Mouse (Mus musculus) G1E-ER4 (cell line): ENCODE results near the gene Utrn. TPM values are rescaled to one million over a fixed set of nuclear protein-coding genes. Genes with fewer than 3 reads are reported as not detected.

Experiments used
- GATA1 ChIP-seq: IDR thresholded peaks from one replicate; pipeline ENCODE4 v1.8.0; 2012; ENCODE audit warnings: low read length, inconsistent platforms
- polyA plus RNA-seq: library from polyadenylated mRNA; stranded (reverse); fragments of >175 nt; gene quantifications from 2 replicates; pipeline ENCODE4 v1.2.3, GENCODE M21; 2012

Gene Utrn
- polyA plus RNA-seq, 1 experiment = 5.9 TPM

GRCm38 (mm10) chr10:12574760-12575159 is 294.4 kb downstream of the Utrn start:
- TF ChIP-seq GATA1 = no peak

DNA sequence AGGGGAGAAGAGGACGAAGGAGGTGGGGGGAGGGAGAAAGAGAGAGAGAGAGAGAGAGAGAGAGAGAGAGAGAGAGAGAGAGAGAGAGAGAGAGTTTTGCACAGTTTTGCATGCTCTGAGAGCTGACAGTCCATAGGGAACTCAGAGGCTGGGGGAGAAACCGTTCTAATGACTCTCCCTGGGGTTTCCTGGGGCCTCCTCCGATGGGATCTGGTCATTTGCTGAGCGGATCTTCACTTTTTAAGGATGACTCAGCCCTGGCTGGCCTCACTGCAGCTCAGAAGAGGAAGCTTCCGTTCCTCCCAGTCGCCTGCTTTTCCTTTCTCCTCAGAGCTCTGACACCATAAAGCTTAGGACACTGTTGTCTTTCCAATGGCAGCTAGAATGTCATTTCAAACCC is 295.6 kb downstream of the Utrn start:
- no peak for TF ChIP-seq GATA1

- no peak for TF ChIP-seq GATA1
These were observed 296.4 kb downstream of the Utrn start for GRCm38 (mm10) chr10:12572759-12573158.

DNA sequence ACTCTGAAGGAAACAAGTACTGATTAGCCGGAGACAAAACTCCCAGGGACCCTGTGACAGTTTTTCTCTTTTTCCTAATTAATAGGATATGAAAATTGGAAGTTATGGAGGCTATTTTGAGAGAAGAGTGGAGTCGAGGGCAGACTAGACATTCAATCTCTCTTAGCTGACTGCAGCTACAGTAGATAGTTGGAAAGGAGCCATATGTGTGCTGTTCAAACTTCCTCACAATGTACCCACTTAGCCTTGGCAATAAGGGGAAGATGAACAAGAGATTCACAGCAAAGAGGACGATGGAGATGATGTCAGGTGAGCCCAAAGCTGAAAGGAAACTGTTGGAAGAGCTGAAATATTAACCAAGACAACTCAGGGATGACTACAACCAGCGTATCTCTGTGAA is 304.7 kb downstream of the Utrn start:
- TF ChIP-seq GATA1 = no peak

DNA sequence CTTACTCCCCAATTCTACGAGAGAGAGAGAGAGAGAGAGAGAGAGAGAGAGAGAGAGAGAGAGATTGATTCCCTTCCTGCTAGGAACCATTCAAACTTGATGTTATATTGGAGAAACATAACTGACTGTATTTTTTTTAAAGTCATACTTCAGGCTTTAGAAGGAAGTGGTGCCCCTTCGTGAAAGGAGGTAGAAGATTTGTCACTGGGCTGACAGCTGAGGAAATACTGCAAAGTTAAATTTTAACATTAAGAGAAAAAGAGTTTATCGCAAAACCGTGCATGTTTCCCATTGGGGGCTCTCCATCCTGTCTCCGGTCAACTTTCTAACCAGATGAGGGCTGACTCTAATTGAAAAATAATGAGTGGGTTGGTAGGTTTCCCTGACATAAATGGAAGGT is 310.4 kb downstream of the Utrn start:
- TF ChIP-seq GATA1 = no peak

DNA sequence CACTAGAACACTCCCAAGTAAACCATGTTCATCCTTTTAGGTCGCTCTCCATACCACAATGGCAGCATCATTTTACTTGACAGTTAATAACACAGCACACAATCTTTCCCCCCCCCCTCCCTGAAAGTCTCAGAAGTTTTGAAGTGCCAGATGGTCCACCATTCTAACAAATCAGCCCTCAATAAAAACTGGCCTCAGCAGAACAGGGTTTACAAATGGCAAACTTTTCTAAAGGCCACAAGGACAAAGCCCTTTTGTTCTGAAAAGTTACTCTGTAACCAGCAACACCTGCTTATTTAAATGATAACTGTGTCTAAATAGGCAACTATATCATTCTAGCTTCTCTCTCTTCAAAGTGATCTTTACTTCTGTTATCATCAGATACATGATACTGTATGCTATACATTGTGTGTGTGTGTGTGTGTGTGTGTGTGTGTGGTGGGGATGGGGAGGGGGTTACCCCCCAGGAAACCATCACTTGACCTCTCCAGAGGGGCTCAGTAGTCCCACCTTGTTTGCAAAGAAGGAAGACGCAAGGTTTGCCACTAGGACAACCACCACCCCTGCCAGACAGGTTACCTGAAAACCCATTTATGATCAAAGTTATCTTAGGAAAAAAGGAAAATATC is 315.0 kb downstream of the Utrn start:
- TF ChIP-seq GATA1 = no peak

DNA sequence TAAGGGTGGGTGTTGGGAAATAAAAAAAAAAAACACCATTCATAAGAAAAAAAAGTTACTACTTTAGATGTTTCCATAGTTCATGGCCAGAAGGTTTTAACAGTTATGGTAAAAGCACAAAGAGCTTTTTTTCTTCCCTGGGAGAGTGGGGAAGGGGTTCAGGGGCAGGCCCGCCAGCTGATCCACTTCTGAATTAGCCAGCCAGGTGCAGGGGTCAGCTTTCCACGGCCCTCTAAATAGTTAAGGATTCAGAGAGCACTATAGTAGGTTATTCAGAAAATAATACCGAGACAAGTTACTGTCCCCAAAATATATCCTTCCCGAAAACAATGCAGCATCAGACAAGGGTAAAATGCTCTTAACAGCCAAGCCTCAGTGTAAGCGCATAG is 316.3 kb downstream of the Utrn start:
- no peak for TF ChIP-seq GATA1

- TF ChIP-seq GATA1 = no peak
These were observed 316.8 kb downstream of the Utrn start for GRCm38 (mm10) chr10:12552196-12552889.

DNA sequence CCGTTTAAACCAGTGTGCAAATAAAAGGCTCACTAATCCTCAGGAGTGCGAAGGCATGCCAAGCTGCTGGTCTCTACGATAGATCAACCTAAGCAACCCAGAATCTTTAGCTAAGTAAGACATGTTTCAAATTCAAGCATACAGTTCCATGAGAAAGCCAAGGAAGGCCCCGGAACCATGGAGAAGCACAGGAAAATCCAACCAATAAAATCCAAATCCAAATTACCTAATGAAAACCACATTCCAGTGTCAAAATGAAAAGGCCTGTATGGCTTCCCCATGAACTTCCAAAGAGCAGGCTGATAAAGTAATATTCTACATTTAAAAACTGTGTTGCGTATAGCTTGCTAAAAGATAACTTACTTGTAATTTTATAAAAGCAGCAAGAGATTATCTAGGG is 317.4 kb downstream of the Utrn start:
- no peak for TF ChIP-seq GATA1

GRCm38 (mm10) chr10:12549945-12550540 is 319.1 kb downstream of the Utrn start:
- TF ChIP-seq GATA1 = no peak

- TF ChIP-seq GATA1 = no peak
These were observed 319.9 kb downstream of the Utrn start for GRCm38 (mm10) chr10:12549261-12549660.

GRCm38 (mm10) chr10:12548616-12549084 is 320.5 kb downstream of the Utrn start:
- TF ChIP-seq GATA1 = no peak

- TF ChIP-seq GATA1 = no peak
These were observed 322.0 kb downstream of the Utrn start for GRCm38 (mm10) chr10:12547037-12547625.

GRCm38 (mm10) chr10:12545440-12545839 is 323.7 kb downstream of the Utrn start:
- no peak for TF ChIP-seq GATA1

- TF ChIP-seq GATA1 = no peak
These were observed 327.4 kb downstream of the Utrn start for GRCm38 (mm10) chr10:12541757-12542156.

- no peak for TF ChIP-seq GATA1
These were observed 333.9 kb downstream of the Utrn start for GRCm38 (mm10) chr10:12535272-12535671.
